Mouse (Mus musculus) ovary, postnatal 36 days (tissue): ENCODE results near the gene Saysd1.

ENCODE experiments used
- DNase-seq: peaks from one replicate; pipeline ENCODE4 v3.0.0; 2022; ENCODE audit warnings: low spot score, mixed read lengths

Saysd1 gene

DNA sequence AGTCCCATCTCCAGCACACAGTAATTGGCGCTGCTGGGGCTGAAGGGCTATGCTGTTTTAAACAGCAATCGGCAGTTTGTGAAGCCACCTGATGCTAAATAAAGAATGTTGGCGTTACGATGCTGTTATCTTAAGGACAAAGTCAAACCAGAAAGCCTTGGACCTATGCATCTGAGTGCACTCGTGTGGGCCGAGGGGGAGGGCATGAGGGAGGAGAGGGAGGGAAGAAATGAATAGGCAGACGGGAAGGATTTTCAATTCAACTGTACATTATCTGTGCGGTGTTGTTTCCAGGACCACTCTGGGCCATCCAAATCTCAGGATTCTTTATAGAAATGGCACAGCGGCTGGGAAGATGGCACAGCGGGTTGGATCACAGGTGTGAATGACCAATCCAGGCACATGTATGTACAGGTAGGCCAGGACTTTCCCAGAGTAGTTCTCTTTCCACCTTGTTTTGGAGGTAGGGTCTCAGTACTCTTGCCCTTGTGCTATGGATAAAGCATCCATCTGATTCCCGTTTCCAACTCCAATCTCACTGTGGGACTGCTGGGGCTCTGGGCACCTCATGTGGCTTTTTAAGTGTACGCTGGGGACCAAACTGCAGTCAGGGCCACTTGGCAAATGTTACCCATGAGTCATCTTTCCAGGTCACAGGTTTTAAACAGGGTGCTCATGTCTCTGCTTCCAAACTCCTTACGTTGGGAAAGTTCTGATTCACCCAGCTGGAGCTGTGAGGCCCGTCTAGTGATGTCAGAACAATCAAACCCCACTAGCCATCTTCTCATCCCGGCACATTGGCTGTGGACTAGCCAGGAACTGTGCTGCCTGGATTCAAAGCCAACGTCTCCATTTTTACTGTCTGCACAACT is at the start of gene Saysd1:
Gene Saysd1 (minus strand): TSS at position 51 of the 872 bp plus-strand sequence.
- DNase-seq: peak; percentile 1

DNA sequence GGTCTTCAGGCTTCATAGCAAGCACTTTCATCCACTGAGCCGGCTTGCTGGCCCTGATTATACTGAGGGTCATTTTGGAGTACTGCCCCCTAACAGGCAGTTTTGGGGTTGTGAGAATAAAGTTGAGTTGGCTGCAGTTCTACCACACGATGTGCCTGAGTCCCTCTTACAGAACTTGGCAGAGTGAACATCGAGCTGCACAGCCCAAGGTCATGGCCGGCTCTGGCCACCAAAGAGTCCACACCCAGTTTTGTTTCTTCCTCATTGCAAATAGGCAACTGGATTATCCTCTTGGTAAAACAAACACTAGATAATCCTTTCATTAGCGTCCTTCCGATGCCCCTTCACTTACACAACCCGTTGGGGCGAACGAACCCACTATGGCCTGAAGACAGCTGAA is 47.1 kb upstream of the Saysd1 start:
- DNase-seq: no peak

DNA sequence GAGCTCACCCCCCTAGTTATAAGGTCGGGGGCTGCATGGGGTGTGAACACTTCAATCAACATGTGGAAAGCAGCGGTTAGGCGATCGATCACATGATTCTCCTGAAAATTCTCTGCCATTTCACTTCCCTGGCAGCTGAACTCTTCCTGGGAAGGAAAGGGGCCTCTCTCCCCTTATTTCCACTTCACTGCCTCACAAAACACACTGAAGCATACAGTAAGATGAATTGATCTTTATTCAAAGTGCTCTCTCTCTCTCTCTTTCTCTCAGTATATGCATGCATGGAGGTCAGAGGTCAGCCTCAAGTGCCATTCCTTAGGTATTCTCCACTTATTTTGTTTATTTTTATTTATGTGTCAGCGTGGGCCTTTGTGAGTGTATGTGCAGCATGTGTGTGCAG is 45.4 kb upstream of the Saysd1 start:
- no peak for DNase-seq

DNA sequence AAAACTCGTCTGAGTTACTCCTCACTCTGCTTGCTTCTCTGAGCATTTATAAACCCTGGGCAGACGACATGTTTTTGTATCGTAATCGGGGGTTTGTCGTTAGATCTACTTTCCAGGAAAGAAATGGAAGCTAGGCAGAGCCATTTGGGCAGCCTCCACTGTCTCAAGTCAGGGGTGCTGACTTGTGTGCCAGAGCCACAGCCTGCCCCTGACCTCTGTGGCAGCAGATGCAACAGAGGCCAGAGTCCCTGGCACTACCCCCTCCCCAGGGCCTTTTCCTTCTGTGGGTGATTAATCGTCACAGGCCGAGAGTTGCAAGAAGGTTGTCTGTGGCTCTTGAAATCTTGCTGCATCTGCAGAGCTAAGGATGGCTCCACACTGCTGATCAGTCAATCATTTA is 44.3 kb upstream of the Saysd1 start:
- DNase-seq: no peak

DNA sequence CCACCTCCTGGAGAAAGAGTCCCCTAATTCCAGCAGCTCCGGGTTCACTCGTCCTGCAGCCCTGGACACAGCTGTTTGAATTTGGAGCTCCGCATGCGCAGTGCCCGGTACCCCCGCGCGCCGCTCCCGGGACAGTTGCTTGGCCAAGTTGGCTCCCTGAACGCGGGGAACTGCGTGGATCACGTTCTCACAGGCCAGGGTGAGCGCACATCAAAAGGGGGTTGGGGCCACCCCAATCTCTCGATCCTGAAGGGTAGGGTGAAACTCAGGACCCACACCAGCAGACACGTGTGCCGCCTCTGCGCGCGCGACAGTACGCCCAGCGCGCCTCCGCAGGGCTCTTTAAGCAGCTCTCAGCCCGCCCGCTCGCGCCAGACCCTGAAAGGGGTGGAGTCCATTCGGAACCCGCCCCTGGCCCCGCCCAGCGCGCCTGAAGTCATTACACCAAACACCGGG is 43.2 kb upstream of the Saysd1 start, which contains the start of gene Kcnk5:
Gene Kcnk5 (minus strand): TSS at position 344 of the 456 bp plus-strand sequence.
- DNase-seq: peak; percentile 93

DNA sequence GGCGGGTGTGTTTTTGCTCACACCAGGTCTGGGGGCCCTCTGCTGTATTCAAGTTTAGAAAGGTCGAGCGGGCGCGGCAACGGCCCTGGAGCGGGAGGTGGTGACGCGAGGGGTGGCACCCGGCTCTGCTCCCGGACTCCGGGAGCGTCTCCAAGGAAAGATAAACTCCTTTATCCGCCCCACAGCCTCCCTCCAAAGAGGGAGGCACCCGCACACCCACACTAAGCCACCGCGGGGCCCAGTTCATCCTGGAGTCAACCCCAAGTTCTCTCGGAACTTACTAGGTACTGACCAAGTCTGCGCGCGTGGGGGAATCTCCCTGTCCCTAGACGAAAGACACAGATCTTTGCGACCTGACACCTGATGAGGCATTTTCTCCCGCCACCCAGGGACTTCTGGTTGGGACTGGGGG is 42.4 kb upstream of the Saysd1 start:
- DNase-seq: peak; percentile 61

DNA sequence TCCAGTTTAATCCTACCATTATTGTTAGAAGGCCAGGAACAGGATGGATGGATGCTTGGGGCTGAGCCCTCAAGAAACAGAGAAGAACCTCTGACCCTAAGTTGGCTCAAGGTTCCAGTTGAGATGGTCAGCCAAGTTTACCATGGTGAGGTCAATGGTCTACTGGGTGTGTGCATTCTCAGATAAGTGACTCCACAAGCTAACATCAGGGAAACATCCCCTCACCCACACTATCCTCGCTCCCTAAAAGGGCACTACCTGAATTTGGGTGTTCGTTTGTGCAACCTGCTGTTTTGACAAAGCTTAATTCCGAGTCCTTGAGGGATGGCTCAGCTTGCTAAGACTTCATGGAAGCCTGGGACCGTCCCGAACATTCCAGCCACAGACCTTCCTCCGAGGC is 42.0 kb upstream of the Saysd1 start:
- DNase-seq: no peak

DNA sequence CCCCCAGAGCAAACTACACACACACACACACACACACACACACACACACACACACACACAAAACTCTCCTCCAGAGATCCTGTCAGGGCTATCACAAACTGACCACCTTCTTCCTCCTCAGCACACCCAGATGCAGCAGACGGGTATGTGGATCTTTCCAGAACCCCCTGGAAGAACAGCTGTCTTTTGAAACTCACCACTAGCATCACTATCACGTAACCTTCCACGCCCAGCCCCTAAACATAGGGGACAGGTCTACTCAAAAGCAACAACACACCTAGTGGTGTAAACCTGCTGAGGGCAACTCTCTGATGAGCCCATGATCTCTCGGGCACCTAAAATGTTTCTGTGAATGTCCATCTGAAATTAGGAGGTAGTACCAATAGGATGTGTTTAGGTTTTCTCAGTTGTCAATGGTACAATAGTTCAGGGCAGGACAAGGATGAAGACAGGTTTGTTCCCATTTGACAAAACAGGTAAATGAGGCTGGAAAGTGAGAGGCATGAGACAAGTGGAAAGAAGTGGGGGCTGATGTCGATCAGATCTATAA is 41.5 kb upstream of the Saysd1 start:
- DNase-seq: no peak

DNA sequence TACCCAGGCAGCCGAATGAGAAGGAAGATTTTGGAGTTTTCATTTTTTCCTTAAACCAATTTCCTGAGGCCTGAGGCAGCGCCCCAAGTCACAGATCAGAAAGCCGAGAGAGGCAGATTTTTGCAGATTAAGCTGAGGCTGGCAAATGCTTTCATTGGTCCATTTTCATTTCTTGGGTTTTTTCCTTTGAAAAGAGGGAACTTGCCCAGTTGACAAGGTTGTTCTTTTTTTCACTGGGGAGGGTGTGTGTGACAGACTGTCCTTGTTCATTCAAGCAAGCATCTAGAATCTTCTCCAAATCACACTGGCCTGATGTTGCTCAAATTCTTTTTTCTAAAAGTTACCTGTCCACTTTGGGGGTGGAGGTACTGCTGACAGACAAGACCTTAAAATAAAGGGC is 40.7 kb upstream of the Saysd1 start:
- no peak for DNase-seq

DNA sequence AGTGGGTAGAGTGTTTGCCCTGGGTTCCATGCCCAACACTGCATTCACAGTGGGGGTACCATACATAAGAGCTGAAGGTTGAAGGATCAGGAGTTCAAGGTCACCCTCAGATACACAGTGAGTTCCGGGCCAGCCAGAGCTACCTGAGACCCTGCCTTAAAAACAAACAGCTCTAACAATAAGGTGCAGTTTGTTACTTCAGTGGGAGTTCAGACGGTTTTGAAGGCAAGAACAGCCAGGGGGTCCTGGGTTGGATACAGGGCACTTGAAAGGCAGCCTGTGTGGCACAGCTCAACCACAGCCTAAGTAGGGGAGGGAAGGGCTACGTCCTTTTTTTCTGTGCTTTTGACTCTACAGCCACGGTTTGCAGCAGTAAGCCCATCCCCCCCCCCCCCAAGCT is 40.3 kb upstream of the Saysd1 start:
- no peak for DNase-seq

DNA sequence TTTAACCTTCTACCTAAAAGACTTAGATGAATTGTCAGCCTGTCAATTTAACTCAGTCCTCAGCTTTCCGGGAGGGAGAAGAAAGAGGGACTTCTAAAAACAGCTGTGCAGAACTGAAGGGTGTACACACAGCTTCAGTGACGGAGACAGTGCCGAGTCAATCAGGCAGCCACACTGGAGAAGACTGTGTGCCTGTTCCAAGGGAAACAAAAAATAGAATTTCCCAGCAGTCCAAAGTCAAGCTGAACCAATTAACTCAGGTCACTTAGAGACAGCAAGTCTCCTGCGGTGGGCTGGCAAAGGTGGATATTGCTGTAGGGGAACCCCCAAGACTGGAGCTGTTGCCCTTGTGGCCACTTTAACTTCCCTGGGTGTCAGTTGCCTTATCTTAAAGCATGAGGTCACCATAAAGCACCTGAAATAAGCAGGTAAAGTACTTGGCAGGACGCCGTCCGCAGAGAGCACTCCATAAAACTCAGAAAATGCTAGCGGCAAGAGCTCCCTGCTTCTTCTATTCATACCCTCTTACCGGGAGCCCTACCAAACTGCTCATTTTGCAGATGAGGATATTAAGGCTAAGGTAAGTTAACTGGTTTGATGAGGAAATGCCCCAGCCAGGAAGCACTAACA is 39.3 kb upstream of the Saysd1 start:
- DNase-seq: no peak

DNA sequence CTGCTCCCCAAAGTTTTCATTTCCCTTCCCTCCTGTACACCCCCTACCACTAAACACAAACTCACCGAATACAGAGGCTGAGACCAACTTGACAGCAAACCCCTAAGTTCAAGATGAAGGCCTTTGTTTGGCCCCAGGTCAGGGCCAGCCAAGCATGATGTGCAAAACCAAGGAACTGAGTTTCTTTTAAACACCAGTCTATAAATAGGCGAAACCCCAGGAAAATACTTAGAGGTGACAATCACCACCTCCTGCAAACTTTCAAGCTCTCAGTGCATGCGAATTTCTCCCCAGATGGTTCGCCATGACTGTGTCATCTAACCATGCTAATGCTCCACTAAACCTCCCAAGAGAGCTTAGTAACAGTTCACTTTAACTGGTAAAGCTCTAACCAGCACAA is 37.4 kb upstream of the Saysd1 start:
- no peak for DNase-seq

DNA sequence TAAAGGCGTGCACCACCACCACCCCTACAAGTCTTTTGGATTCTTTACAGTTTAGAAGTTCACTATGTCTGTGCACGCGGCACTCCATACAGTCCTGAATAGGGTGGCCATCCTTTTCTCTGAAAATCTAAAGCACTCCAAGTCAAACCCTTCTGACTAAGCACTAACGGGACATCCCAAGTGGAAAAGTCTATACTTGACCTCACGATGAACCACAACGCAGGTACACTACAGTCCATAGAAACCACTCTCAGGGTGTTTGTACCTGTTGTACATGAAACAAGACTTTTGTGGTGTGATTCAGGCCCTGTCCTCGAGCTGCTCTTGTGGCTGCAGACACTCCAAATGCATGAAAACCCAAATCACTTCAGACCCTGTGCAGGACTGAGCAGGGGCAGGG is 36.8 kb upstream of the Saysd1 start:
- no peak for DNase-seq

DNA sequence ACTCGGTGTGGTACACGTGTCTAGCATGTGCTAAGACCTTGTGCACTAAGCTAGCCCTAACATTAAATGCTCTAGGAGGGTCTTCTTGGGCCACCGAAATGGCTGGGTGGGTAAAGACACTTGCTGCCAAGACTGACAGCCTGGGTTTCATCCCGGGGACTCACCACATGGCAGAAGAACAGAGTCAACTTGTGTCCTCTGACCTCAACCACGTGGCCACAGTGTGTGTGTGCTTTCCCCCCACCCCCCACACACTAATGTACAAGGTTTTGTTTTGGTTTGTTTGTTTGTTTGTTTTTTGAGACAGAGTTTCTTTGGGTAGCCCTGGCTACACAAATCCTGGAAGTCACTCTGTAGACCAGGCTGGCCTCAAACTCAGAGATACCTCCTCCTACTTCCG is 36.4 kb upstream of the Saysd1 start:
- DNase-seq: no peak

DNA sequence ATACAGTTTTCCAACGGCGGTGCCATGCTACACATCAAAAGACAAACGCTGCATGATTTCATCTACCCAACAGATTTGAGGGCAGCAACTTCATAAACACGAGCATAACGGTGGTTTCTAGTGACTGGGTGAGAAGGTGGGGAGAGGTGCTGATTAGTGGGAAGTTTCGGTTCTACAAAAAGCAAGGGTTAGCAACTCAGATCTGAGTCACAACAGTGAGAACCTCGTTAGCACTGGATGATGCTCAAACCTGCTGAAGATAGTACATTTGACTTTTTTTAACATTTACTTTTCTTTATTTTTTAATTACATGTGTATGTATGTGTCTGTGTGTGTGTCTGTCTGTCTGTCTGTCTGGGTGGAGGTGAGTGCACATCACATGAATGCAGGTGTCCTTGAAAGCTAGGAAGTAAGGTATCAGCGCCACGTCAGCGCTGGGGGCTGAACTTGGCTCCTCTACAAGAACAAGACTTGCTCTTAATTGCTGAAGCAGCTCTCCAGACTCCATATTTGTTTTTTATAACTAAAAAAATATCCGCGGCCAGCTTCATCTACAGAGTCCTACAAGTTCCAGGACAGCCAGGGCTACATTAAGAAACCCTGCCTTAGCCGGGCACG is 35.6 kb upstream of the Saysd1 start:
- no peak for DNase-seq

DNA sequence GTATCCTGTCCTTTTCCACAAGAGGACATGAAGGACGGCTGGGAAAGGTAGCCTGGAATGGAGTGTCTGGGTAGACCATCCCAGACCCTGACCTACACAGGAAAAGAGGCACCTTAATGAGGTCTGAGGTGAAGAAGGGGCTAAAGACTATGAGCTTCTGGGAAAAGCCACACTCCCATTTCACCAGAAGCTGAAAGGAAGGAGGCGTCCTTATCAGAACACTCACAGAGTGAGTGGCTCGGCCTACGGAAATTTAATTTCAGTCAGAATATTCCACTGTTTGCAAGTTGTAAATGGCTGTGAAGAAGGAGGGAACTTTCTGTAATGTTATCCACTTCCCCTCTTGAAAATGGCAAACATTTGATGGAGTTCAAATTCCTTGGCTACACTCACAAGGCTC is 34.6 kb upstream of the Saysd1 start:
- no peak for DNase-seq

DNA sequence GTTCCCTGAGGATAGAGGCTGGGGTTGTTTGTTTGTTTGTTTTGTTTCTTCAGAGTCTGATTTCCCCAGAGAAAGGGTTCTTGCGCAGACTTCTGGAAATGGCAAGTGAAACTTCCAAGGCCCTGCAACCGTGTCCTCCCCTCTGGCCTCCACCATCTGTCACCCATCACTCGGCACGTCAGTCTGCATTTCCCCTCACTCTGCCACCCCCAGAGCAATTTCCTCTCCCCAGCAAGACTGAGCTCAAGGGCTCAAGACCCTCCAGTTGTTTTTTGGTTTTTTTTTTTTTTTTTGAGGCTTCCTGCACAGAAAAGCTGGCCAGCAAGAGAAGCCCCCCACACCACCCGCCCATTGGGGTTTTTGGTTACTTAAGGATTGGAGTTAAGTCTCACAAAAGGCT is 34.2 kb upstream of the Saysd1 start:
- no peak for DNase-seq

DNA sequence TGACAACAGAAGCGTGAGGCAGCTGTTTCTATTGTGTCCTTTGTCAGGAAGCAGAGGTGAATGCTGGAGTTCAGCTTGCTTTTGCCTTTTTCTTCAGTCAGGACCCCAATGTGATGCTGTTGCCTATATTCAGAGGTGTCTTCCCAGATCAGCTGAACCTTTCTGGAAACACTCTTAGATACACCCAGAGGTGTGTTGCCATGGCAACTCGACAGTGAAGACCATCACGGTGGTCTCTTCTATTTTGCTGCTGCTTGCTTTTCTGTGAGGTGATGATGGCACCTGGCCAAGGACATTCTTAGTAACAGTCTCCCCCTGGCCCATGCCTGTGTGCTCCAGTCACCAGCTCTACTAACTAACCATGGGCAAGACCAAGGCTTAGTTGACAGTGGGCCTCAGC is 33.5 kb upstream of the Saysd1 start:
- DNase-seq: no peak

DNA sequence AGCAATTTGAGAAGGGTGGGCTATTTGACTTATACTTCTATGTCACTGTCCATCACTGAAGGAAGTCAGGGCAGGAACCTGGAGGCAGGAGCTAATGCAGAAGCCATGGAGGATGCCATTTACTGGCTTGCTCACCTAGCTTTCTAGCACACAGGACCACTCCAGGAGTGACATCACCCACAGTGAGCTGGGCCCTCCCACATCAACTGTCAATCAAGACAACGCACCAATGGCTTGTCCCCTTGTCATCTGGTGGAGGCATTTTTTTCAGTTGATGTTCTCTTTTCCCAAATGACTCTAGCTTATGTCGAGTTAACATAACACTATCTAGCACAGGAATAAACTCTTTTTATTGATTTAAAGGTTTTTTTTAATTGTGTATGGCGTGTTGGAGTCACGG is 30.9 kb upstream of the Saysd1 start:
- DNase-seq: no peak

DNA sequence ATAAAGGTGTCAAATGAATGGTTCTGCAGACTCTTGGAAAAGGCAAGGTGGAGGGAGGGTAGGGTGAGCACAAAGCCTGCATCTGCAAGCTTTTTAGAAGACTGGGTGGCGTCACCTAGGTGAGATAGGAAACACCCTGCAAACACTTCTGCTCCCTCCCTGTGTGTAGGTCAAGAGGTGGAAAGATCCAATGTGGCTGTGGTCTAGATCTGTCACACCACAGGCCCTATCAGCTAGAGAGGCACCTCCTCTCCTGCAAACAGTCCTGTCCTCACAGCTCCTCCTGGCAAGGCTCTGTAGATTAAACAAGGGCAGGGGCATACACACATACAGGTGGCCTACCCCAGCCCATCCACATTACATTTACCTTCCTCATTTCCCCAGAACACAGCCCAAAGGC is 30.1 kb upstream of the Saysd1 start:
- no peak for DNase-seq

DNA sequence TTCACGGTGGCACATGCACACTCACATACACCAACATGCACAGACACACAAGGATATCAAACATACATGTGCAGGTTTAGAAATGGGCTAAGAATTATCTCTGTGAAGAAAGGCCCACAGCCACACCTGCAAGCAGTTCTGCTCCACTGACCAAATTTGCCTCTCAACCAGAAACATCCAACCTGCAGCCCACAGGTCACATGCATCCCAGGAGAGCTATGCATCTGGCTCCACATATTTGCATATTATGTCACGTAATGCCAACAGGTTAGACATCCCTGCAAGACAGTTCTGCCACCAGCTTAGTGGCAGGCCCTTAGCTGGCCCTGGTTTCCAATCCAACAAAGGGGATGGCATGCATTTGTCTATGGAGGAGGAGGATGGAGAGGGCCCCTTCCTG is 29.7 kb upstream of the Saysd1 start:
- DNase-seq: no peak

DNA sequence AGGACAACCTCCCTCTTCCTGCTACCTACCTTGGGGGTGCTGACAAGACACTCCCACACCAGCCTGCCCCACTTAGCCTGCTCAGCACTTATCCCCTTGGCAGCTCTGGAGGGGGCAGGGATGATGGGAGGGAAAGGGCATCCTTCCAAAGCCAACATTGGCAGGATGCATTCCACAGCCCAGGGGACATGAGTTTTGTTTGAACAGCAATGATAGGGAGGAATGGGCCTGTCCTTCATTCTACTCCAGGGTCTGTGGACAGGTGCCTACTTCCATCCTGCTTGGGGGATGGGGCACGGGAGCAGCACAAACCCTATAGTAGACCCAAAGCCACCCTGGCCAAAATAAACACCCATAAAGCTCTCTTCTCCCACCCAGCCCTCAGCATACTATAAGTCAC is 27.1 kb upstream of the Saysd1 start:
- DNase-seq: peak; percentile 46

DNA sequence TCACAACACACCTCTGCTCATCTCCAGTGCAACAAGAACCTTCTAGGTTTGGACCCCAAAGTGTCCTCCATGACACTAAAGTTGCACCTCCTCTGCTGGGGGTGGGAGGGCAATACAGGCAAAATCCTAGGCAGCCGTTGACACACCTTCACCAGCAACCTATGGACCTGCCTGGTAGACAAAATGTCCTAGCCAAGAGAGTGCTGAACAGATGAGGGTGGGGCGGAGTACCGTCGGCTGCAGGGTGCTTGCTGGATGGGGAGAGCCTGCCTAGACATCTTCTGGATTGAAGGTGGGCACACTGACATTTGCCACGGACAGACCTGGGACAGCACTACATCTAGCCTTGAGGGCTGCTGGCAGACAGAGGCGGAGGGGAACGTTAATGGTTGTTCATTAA is 26.1 kb upstream of the Saysd1 start:
- no peak for DNase-seq
